Mouse (Mus musculus) liver, embryonic 12.5 days (tissue): ENCODE results near the gene Brca1. TPM values are rescaled to one million over a fixed set of nuclear protein-coding genes. Genes with fewer than 3 reads are reported as not detected.
"Not testable (repeated sequence)": the region's sequence is repeated elsewhere in the genome, so short reads cannot be mapped to it uniquely, and the experiment has no call there.

ENCODE experiments used
- ATAC-seq: fragments of 200-750 bp; cut with Nextera tagmentation; 2 replicates; pipeline ENCODE4 v1.8.0; 2017; ENCODE audit warnings: moderate number of reproducible peaks, mild to moderate bottlenecking, moderate library complexity
- H3K27ac ChIP-seq: fragments of 300-500 bp; sonication (generic); 2 replicates; pipeline ENCODE4 v1.5.1; 2016; ENCODE audit warnings: mild to moderate bottlenecking
- H3K27me3 ChIP-seq: fragments of 300-500 bp; sonication (generic); replicated peaks from 2 replicates; pipeline ENCODE4 v1.6.1; 2016; ENCODE audit warnings: mild to moderate bottlenecking, moderate library complexity
- H3K36me3 ChIP-seq: fragments of 300-500 bp; sonication (generic); 2 replicates; pipeline ENCODE4 v1.6.1; 2016; ENCODE audit warnings: mild to moderate bottlenecking, moderate library complexity
- H3K4me1 ChIP-seq: fragments of 300-500 bp; sonication (generic); 2 replicates; pipeline ENCODE4 v1.6.1; 2016
- H3K4me2 ChIP-seq: fragments of 300-500 bp; sonication (generic); 2 replicates; pipeline ENCODE4 v1.6.1; 2016; ENCODE audit warnings: mild to moderate bottlenecking, moderate library complexity
- H3K4me3 ChIP-seq: fragments of 300-500 bp; sonication (generic); 2 replicates; pipeline ENCODE4 v1.5.1; 2016; ENCODE audit warnings: mild to moderate bottlenecking, moderate library complexity
- H3K9ac ChIP-seq: fragments of 300-500 bp; sonication (generic); 2 replicates; pipeline ENCODE4 v1.6.1; 2016; ENCODE audit warnings: mild to moderate bottlenecking, moderate library complexity
- H3K9me3 ChIP-seq: fragments of 300-500 bp; sonication (generic); replicated peaks from 2 replicates; pipeline ENCODE4 v1.6.1; 2016; ENCODE audit warnings: mild to moderate bottlenecking, moderate library complexity
- WGBS: fragments of 180-500 bp; shearing (Covaris S2); methylation state at CpG from one replicate; pipeline ENCODE4 v1.1.7; 2016; ENCODE audit not compliant: insufficient replicate concordance; 5-methylcytosine and 5-hydroxymethylcytosine counted together
- polyA plus RNA-seq: library from polyadenylated mRNA; unstranded; fragments of >200 nt; fragmentation: Nextera tagmentation; extraction: Ambion mirVana; gene quantifications from 2 replicates; pipeline ENCODE4 v1.2.1, GENCODE M21; 2016

The Brca1 gene
- polyA plus RNA-seq, 1 experiment from 2014 or later, result 17.2 TPM

DNA sequence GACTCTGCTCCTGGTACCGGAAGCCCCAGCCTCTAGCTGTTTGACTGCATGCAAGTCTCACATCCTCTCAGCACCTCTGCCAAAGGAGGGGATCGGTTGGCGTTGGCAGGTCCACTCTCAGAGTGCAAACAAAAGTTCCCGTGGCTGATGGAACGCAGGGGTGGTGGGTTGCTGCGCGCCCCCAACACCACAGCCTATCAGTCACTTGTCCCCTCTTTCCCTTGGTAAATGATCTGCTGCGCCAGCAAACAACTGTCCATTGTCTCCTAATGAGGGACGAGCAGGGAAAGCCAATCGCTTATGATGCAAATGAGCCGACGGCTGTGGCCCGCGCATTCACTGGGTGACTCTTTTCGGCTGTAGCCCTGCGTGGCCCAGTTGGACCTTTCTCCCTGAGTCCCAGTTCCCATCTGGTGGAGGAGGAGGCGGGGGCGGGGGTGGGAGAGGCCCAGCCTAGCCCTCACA is 72.6 kb downstream of the Brca1 start:
- no peak overlapping the region; the same call in 1 of the 2 replicates for H3K4me3 ChIP-seq
- H3K27ac ChIP-seq, result no peak overlapping the region
- H3K4me1 ChIP-seq, result peaks cover 36% of the 10 kb centered on the region
- ATAC-seq, result no peak
- H3K36me3 ChIP-seq, result no peaks in the 10 kb centered on the region
- 24% methylated on average over 18 of the region's 18 CpGs for WGBS
- H3K27me3 ChIP-seq, result peaks cover 24% of the 10 kb centered on the region; the same call in 1 of the 2 replicates
- no peaks in the 10 kb centered on the region for H3K9me3 ChIP-seq
- peak overlapping the region; percentile 40 for H3K4me2 ChIP-seq
- no peak overlapping the region for H3K9ac ChIP-seq

DNA sequence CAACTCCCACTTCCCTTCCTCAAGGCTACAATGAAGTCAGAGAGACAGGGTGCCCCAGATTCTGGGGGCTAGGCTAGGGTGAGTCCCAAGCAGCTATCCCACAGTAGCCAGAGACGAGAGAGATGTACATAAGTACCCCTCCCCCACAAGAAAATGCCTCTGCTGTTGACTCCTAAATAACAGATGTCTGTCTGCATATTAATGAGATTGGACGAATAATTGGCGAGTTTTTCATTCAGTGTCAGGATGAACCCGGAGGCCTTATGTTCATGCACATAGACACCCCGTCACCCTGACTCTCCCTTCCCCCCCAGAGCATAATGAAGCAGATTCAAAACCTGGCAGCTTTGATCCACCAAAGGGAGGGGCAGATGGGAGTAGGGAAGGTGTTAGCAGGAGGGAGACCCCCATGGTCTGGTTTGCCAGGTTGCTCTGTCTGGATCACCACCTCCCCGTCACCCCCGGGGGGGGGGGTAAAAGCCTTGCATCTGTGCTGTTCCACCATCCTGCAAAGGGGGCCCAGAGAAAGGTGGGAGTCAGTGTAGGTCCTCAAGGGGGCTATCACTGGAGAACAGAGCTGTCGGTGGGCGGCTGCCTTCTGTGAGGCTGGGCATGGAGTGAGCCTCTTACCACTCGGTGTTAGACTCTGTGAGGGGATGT is 74.1 kb downstream of the Brca1 start:
- H3K27ac ChIP-seq, result no peak overlapping the region
- no peak overlapping the region for H3K4me3 ChIP-seq
- H3K4me2 ChIP-seq, result no peak overlapping the region
- 65% methylated on average over 10 of the region's 10 CpGs for WGBS
- H3K27me3 ChIP-seq, result peaks cover 28% of the 10 kb centered on the region
- no peaks in the 10 kb centered on the region for H3K36me3 ChIP-seq
- H3K4me1 ChIP-seq, result peaks cover 24% of the 10 kb centered on the region
- no peaks in the 10 kb centered on the region for H3K9me3 ChIP-seq
- H3K9ac ChIP-seq, result no peak overlapping the region
- ATAC-seq, result 0 out of 2 replicates have a peak, but pooled peaks have one; percentile 35

DNA sequence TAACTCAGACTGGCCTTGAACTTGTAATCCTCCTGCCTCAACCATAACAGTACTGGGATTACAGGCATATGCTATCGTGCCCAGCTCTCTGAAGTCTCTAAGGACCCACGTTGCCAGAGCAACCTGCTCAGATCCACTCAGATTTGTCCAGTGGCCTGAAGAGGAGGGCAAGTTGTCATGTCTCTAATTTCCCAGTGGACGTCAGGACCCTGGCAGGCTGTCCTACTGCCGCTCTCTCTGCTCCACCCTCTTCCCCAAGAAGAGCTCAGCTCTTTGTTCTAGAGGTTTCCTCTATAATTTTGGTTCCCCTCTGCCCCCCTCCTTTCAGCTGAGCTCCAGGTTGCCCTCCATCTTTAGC is 74.6 kb downstream of the Brca1 start:
- H3K36me3 ChIP-seq, result no peaks in the 10 kb centered on the region
- WGBS, result 62% methylated on average over 4 of the region's 4 CpGs

DNA sequence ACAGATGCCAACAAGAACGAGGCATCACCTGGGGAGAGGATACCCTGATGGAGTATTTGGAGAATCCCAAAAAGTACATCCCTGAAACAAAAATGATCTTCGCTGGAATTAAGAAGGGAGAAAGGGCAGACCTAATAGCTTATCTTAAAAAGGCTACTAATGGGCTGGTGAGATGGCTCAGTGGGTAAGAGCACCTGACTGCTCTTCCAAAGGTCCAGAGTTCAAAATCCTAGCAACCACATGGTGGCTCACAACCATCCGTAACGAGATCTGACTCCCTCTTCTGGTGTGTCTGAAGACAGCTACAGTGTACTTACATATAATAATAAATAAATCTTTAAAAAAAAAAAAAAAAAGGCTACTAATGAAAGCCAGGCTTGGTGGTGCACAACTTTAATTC is 75.4 kb downstream of the Brca1 start:
- not testable (repeated sequence) for H3K27ac ChIP-seq, H3K9ac ChIP-seq, H3K4me2 ChIP-seq, H3K36me3 ChIP-seq, H3K9me3 ChIP-seq, H3K4me3 ChIP-seq, ATAC-seq
- Histone ChIP-seq H3K4me1 (peaks cover 21% of the 10 kb centered on the region), H3K27me3 (peaks cover 40% of the 10 kb centered on the region)
- WGBS, result 76% methylated on average over 4 of the region's 4 CpGs

More for the DNA sequence above, 74.6 kb downstream of the Brca1 start:
- no peak for ATAC-seq
- Histone ChIP-seq H3K9me3 (no peaks in the 10 kb centered on the region), H3K4me3 (no peak overlapping the region), H3K9ac (no peak overlapping the region), H3K4me1 (peaks cover 24% of the 10 kb centered on the region), H3K4me2 (no peak overlapping the region), H3K27me3 (peaks cover 32% of the 10 kb centered on the region), H3K27ac (no peak overlapping the region)

DNA sequence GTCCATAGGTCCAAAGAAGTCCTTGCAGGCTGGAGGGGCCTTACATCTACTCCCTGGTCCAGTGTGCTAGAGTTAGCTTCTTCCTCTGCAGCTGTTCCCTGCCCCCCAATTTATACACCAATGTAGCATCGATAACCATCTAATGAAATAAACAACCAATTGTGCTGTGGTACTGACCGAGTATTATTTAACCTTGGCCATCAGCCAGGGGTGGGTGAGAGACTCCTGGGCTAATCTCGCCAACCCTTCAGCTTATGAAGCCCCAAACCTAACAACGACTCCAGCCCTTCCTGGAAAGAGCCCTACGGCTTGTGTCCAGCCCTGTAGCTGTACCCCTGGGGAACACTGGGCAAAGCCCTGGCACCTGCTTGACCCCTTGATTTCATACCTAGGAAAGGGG is 77.5 kb downstream of the Brca1 start:
- 66% methylated on average over 5 of the region's 5 CpGs for WGBS
- no peak overlapping the region for H3K9ac ChIP-seq
- peaks cover 6% of the 10 kb centered on the region for H3K4me1 ChIP-seq
- ATAC-seq, result no peak
- H3K36me3 ChIP-seq, result no peaks in the 10 kb centered on the region
- no peak overlapping the region for H3K4me3 ChIP-seq
- H3K9me3 ChIP-seq, result no peaks in the 10 kb centered on the region
- H3K27me3 ChIP-seq, result peaks cover 47% of the 10 kb centered on the region
- H3K4me2 ChIP-seq, result no peak overlapping the region
- H3K27ac ChIP-seq, result no peak overlapping the region

DNA sequence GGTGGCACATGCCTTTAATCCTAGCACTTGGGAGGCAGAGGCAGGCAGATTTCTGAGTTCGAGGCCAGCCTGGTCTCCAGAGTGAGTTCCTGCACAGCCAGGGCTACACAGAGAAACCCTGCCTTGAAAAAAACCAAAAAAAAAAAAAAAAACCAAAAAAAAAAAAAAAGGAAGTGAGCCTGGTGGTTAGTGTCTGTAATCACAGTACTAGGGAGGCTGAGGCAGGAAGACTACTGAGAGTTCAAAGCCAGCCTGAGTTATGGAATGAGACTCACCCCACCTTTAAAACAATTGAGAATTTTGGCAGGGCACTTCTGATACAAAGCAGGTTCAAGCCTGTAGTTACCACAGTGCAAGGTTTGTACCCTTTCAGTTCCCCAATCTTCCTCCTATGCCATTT is 78.1 kb downstream of the Brca1 start:
- H3K36me3 ChIP-seq, H3K27ac ChIP-seq, H3K4me2 ChIP-seq, ATAC-seq, H3K4me3 ChIP-seq, H3K9ac ChIP-seq, H3K9me3 ChIP-seq, H3K4me1 ChIP-seq: not testable (repeated sequence)
- peaks cover 46% of the 10 kb centered on the region for H3K27me3 ChIP-seq
- WGBS, result 39% methylated on average over 1 of the region's 1 CpGs

DNA sequence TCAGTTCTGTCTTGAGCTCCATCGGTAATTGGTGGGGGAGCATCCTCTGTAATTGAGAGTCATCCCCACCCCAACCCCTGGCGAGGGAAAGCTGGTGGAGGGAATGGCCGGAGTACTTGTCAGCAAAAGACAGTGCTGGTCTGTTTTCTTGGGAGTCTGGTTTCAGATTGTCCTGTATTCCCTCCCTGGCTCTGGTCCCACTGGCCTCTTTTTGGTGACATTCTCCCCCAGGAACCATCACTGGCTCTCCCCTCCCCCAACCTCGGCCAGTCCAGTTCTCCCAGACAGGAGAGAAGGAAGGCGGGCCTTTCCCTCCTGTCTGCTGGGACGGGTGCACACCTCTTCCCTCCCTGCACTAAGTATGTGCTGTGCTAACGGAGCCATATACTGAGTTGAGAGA is 79.4 kb downstream of the Brca1 start:
- Histone ChIP-seq H3K4me3 (no peak overlapping the region), H3K27me3 (peaks cover 54% of the 10 kb centered on the region), H3K27ac (no peak overlapping the region), H3K4me1 (peaks cover 17% of the 10 kb centered on the region), H3K9ac (no peak overlapping the region), H3K4me2 (no peak overlapping the region), H3K9me3 (no peaks in the 10 kb centered on the region), H3K36me3 (no peaks in the 10 kb centered on the region)
- no peak for ATAC-seq
- 57% methylated on average over 7 of the region's 7 CpGs for WGBS

DNA sequence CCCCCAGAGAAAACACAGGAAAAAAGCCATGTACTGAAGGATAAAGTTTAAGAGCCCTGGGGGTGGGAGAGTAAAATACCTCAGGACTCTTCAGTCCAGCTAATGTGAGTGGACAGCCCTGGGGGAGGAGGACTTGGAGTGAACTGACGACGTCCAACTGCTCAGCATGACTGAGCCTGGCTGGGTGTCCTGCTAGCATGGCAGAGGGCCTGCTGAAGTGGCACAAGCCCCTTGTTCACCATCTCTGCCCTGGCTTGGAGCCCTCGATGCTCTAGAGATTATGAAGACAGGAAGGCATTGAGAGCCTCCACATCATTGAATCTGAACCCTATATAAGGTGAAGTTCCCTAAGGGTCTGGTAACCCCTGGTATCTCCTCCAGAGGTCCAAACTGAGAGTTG is 79.8 kb downstream of the Brca1 start:
- H3K9me3 ChIP-seq, result no peaks in the 10 kb centered on the region
- 72% methylated on average over 3 of the region's 3 CpGs for WGBS
- ATAC-seq, result no peak
- H3K36me3 ChIP-seq, result no peaks in the 10 kb centered on the region
- H3K27me3 ChIP-seq, result peaks cover 58% of the 10 kb centered on the region
- H3K4me1 ChIP-seq, result peaks cover 21% of the 10 kb centered on the region
- no peak overlapping the region for H3K27ac ChIP-seq
- H3K4me3 ChIP-seq, result no peak overlapping the region
- no peak overlapping the region for H3K9ac ChIP-seq
- no peak overlapping the region for H3K4me2 ChIP-seq

DNA sequence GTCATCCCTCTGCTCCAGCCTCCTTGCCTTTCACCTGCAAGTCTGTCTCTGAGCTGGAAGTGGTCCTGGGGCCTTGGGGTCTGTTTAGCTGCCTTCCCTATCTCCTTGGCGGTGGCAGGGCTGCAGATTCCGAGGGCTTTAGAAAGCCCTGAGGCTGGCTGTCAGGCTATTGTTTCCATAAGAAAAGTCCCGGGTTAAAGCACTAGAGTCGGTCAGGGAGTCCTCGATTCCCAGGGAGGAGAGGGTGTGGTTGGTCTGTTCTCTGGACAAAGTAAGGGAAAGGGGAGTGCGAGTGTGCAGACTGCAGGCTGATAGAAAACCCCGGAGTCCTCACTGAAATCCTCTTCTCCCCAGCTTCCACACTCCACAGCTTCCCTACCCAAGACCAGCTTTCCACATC is 81.5 kb downstream of the Brca1 start:
- Histone ChIP-seq H3K27ac (no peak overlapping the region), H3K4me1 (peaks cover 39% of the 10 kb centered on the region), H3K4me3 (no peak overlapping the region), H3K27me3 (peaks cover 73% of the 10 kb centered on the region), H3K9me3 (no peaks in the 10 kb centered on the region), H3K4me2 (no peak overlapping the region), H3K9ac (no peak overlapping the region), H3K36me3 (no peaks in the 10 kb centered on the region)
- ATAC-seq, result no peak
- WGBS, result 66% methylated on average over 7 of the region's 7 CpGs

DNA sequence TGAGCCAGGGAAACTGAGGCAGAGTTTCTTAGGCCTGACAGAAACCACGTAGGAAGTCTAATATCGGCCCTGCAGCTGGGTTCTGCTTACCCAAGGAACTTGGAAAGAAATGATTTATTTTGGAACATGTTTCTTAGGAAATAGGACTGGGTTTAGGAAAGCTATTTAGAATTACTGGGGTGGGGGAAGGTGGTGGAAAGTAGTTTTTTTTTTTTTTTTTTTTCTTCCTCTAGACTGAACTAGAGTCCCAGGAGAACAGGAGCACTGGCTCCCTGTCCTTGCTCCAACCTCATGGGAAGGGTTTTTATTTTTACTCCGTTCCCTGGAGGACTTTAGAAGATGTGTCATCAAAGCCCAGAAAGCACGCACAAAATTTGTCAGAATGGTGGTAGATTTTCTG is 82.6 kb downstream of the Brca1 start:
- ATAC-seq, result no peak
- no peak overlapping the region for H3K9ac ChIP-seq
- peak overlapping the region; percentile 74 for H3K4me3 ChIP-seq

DNA sequence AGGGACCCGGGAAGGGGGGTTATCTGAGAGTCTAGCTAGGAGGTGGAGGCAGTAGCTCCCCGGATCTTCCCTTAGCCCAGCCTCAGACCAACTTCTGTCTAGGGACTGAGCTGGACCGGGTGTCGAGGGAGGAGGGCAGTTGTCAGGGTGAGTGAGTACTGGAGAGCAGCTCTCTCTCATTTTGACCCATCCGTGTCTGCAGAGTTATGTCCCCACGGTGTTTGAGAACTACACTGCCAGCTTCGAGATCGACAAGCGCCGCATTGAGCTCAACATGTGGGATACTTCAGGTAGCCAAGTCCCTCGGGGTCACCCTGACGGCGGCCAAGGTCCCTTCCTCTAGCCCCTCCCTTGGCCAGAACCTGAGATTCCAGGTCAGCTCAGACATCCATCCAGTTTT is 83.0 kb downstream of the Brca1 start:
- 10% methylated on average over 13 of the region's 13 CpGs for WGBS
- Histone ChIP-seq H3K4me1 (peaks cover 53% of the 10 kb centered on the region), H3K9ac (peak overlapping the region; percentile 73), H3K27me3 (peaks cover 82% of the 10 kb centered on the region), H3K4me2 (peak overlapping the region; percentile 100), H3K36me3 (no peaks in the 10 kb centered on the region), H3K4me3 (peak overlapping the region; percentile 74), H3K9me3 (no peaks in the 10 kb centered on the region), H3K27ac (no peak overlapping the region)
- no peak for ATAC-seq

More for the DNA sequence above, 82.6 kb downstream of the Brca1 start:
- no peak overlapping the region for H3K27ac ChIP-seq
- H3K4me2 ChIP-seq, result peak overlapping the region; percentile 100
- H3K9me3 ChIP-seq, result no peaks in the 10 kb centered on the region
- WGBS, result 47% methylated on average over 4 of the region's 4 CpGs
- peaks cover 49% of the 10 kb centered on the region for H3K4me1 ChIP-seq
- no peaks in the 10 kb centered on the region for H3K36me3 ChIP-seq
- H3K27me3 ChIP-seq, result peaks cover 79% of the 10 kb centered on the region

DNA sequence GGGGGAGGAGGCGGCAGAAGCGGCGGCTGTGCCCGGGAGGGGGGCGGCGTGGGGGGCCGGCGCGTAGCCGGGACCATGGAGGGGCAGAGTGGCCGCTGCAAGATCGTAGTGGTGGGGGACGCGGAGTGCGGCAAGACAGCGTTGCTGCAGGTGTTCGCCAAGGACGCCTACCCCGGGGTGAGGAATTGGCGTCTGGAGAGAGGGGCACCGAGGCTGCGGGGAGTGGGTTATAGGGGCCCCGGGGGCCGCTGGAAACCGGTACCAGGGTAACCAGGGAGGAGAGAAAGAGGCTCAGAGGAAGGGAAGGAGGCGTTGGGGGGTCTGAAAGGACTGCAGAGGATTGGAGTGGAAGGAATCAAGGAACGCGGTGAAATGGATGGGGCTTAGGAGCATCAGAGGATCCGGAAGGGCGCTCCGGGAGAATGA is 83.5 kb downstream of the Brca1 start:
- H3K36me3 ChIP-seq, result no peaks in the 10 kb centered on the region
- no peak for ATAC-seq
- WGBS, result under 1% methylated on average over 28 of the region's 31 CpGs
- H3K4me1 ChIP-seq, result peaks cover 58% of the 10 kb centered on the region
- H3K9me3 ChIP-seq, result no peaks in the 10 kb centered on the region
- peak overlapping the region; percentile 73 for H3K9ac ChIP-seq
- H3K4me3 ChIP-seq, result peak overlapping the region; percentile 74
- peak overlapping the region; percentile 100 for H3K4me2 ChIP-seq
- H3K27me3 ChIP-seq, result peaks cover 85% of the 10 kb centered on the region
- H3K27ac ChIP-seq, result 0 out of 2 replicates have a peak overlapping the region, but pooled peaks have one; percentile 28
